Mouse (Mus musculus) MEL (cell line): ENCODE measurements around the gene Nfkbil1. TPM values are rescaled to one million over a fixed set of nuclear protein-coding genes. Genes with fewer than 3 reads are reported as not detected.
A peak's percentile ranks its signal among the peaks of the same experiment; 100 is the strongest.

ENCODE experiments used
- DNase-seq: peaks from one replicate; pipeline ENCODE4 v3.0.0; 2011; ENCODE audit warnings: low read depth, low spot score
- H3K27ac ChIP-seq: 2 replicates; pipeline ENCODE4 v1.5.1; 2012; ENCODE audit warnings: low read depth, mild to moderate bottlenecking, control low read depth, low read length, moderate library complexity; ENCODE audit not compliant: control insufficient read depth
- H3K27me3 ChIP-seq, 2 experiments: fragments of 150-350 bp in 1 of 2; sonication (generic) in 1 of 2; 2 replicates each; pipeline ENCODE4 v1.6.1; 2012; ENCODE audit warnings: low read length in 2 of 2, mild to moderate bottlenecking in 2 of 2, improper control_type of control experiment in 1 of 2, moderate library complexity in 1 of 2; ENCODE audit not compliant: insufficient read depth in 2 of 2, control insufficient read depth in 1 of 2
- H3K36me3 ChIP-seq, 2 experiments: 2 replicates each; pipeline ENCODE4 v1.6.1; 2012 to 2014; ENCODE audit warnings: low read length in 2 of 2, improper control_type of control experiment in 1 of 2, inconsistent platforms in 1 of 2, mild to moderate bottlenecking in 1 of 2; ENCODE audit not compliant: insufficient read depth in 2 of 2, control insufficient read depth in 1 of 2
- H3K4me1 ChIP-seq, 2 experiments: fragments of 150-350 bp in 1 of 2; sonication (generic) in 1 of 2; 2 replicates each; pipeline ENCODE4 v1.6.1; 2012; ENCODE audit warnings: low read length in 2 of 2, improper control_type of control experiment in 1 of 2, mild to moderate bottlenecking in 1 of 2; ENCODE audit not compliant: insufficient read depth in 2 of 2, control insufficient read depth in 1 of 2
- H3K4me3 ChIP-seq, 2 experiments: fragments of 150-350 bp in 1 of 2; sonication (generic) in 1 of 2; 2 replicates each; pipeline ENCODE4 v1.5.1; 2012; ENCODE audit warnings: low read depth in 2 of 2, low read length in 2 of 2, mild to moderate bottlenecking in 2 of 2, moderate library complexity in 2 of 2, control low read depth in 1 of 2, improper control_type of control experiment in 1 of 2; ENCODE audit not compliant: control insufficient read depth in 1 of 2, insufficient read depth in 1 of 2
- H3K79me2 ChIP-seq: 2 replicates; pipeline ENCODE4 v1.6.1; 2012; ENCODE audit warnings: mild to moderate bottlenecking, low read length, moderate library complexity; ENCODE audit not compliant: control insufficient read depth, poor library complexity, insufficient read depth
- H3K9ac ChIP-seq: 2 replicates; pipeline ENCODE4 v1.6.1; 2012; ENCODE audit warnings: low read depth, mild to moderate bottlenecking, control low read depth, low read length, moderate library complexity; ENCODE audit not compliant: control insufficient read depth, poor library complexity, severe bottlenecking
- H3K9me3 ChIP-seq: fragments of 150-350 bp; sonication (generic); replicated peaks from 2 replicates; pipeline ENCODE4 v1.6.1; 2012; ENCODE audit warnings: mild to moderate bottlenecking, low read length, improper control_type of control experiment, moderate library complexity; ENCODE audit not compliant: insufficient read depth
- BHLHE40 ChIP-seq: IDR thresholded peaks from 2 replicates; pipeline ENCODE4 v1.6.1; 2012; ENCODE audit warnings: low read depth, mild to moderate bottlenecking, inconsistent platforms, low read length, improper control_type of control experiment, borderline replicate concordance
- CTCF ChIP-seq, 3 experiments: IDR thresholded peaks in 2 of 3; conservative IDR thresholded peaks in 1 of 3; 2 replicates each; pipeline ENCODE4 v1.5.1; 2011 to 2012; ENCODE audit warnings: low read length in 3 of 3, low read depth in 2 of 3, mild to moderate bottlenecking in 2 of 3, improper control_type of control experiment in 1 of 3, inconsistent platforms in 1 of 3, mixed read lengths in 1 of 3, moderate library complexity in 1 of 3; ENCODE audit not compliant: control insufficient read depth in 1 of 3, insufficient read depth in 1 of 3, poor library complexity in 1 of 3, severe bottlenecking in 1 of 3
- E2F4 ChIP-seq: IDR thresholded peaks from 2 replicates; pipeline ENCODE4 v1.6.1; 2011; ENCODE audit warnings: low read depth, low read length, improper control_type of control experiment, borderline replicate concordance
- ELF1 ChIP-seq: IDR thresholded peaks from 2 replicates; pipeline ENCODE4 v1.6.1; 2014; ENCODE audit warnings: low read depth, mild to moderate bottlenecking, inconsistent platforms, low read length, improper control_type of control experiment, moderate library complexity
- ETS1 ChIP-seq: IDR thresholded peaks from 2 replicates; pipeline ENCODE4 v1.6.1; 2012; ENCODE audit warnings: low read depth, mild to moderate bottlenecking, inconsistent platforms, low read length, improper control_type of control experiment, moderate library complexity
- GABPA ChIP-seq: IDR thresholded peaks from 2 replicates; pipeline ENCODE4 v1.6.1; 2012; ENCODE audit warnings: low read depth, mild to moderate bottlenecking, inconsistent platforms, low read length, improper control_type of control experiment, moderate library complexity
- JUND ChIP-seq: IDR thresholded peaks from 2 replicates; pipeline ENCODE4 v1.6.1; 2011; ENCODE audit warnings: low read depth, mild to moderate bottlenecking, improper control_type of control experiment, low read length
- MAFK ChIP-seq: IDR thresholded peaks from 2 replicates; pipeline ENCODE4 v1.6.1; 2011; ENCODE audit warnings: low read depth, mild to moderate bottlenecking, low read length, improper control_type of control experiment, borderline replicate concordance
- MAX ChIP-seq: IDR thresholded peaks from 2 replicates; pipeline ENCODE4 v1.6.1; 2011; ENCODE audit warnings: low read length, improper control_type of control experiment
- MAZ ChIP-seq: IDR thresholded peaks from 2 replicates; pipeline ENCODE4 v1.6.1; 2012; ENCODE audit warnings: low read depth, mild to moderate bottlenecking, inconsistent platforms, low read length, improper control_type of control experiment
- MEF2A ChIP-seq: IDR thresholded peaks from 2 replicates; pipeline ENCODE4 v1.6.1; 2014; ENCODE audit warnings: low read depth, mild to moderate bottlenecking, inconsistent platforms, low read length, improper control_type of control experiment; ENCODE audit not compliant: poor library complexity, insufficient replicate concordance, severe bottlenecking; ENCODE audit errors: extremely low read depth
- NELFE ChIP-seq: IDR thresholded peaks from 2 replicates; pipeline ENCODE4 v1.6.1; 2011; ENCODE audit warnings: low read depth, low read length, improper control_type of control experiment
- NRF1 ChIP-seq: IDR thresholded peaks from 2 replicates; pipeline ENCODE4 v1.6.1; 2014; ENCODE audit warnings: low read depth, mild to moderate bottlenecking, inconsistent platforms, low read length, improper control_type of control experiment, moderate library complexity; ENCODE audit not compliant: poor library complexity, insufficient read depth, severe bottlenecking
- POLR2AphosphoS2 ChIP-seq: IDR thresholded peaks from 2 replicates; pipeline ENCODE4 v1.6.1; 2011; ENCODE audit warnings: low read length, improper control_type of control experiment
- POLR2AphosphoS5 ChIP-seq: IDR thresholded peaks from 2 replicates; pipeline ENCODE4 v1.6.1; 2012; ENCODE audit warnings: low read depth, borderline replicate concordance, mild to moderate bottlenecking, inconsistent platforms, low read length, moderate library complexity, mixed read lengths
- RAD21 ChIP-seq: IDR thresholded peaks from 2 replicates; pipeline ENCODE4 v1.6.1; 2011; ENCODE audit warnings: mild to moderate bottlenecking, low read depth, low read length, improper control_type of control experiment
- RCOR1 ChIP-seq: IDR thresholded peaks from 2 replicates; pipeline ENCODE4 v1.6.1; 2012; ENCODE audit warnings: low read depth, mild to moderate bottlenecking, inconsistent platforms, low read length, improper control_type of control experiment
- SIN3A ChIP-seq: IDR thresholded peaks from 2 replicates; pipeline ENCODE4 v1.6.1; 2012; ENCODE audit warnings: low read length, improper control_type of control experiment, inconsistent platforms
- SMC3 ChIP-seq: IDR thresholded peaks from 2 replicates; pipeline ENCODE4 v1.6.1; 2011; ENCODE audit warnings: low read depth, low read length, improper control_type of control experiment
- TAL1 ChIP-seq: IDR thresholded peaks from 2 replicates; pipeline ENCODE4 v1.6.1; 2012; ENCODE audit warnings: mild to moderate bottlenecking, inconsistent platforms, low read length, moderate library complexity, mixed read lengths
- USF1 ChIP-seq: IDR thresholded peaks from 2 replicates; pipeline ENCODE4 v1.6.1; 2014; ENCODE audit warnings: low read depth, mild to moderate bottlenecking, inconsistent platforms, low read length, improper control_type of control experiment, moderate library complexity
- ZC3H11A ChIP-seq: IDR thresholded peaks from 2 replicates; pipeline ENCODE4 v1.6.1; 2012; ENCODE audit warnings: low read depth, mild to moderate bottlenecking, inconsistent platforms, low read length, improper control_type of control experiment
- ZKSCAN1 ChIP-seq: IDR thresholded peaks from 2 replicates; pipeline ENCODE4 v1.6.1; 2012; ENCODE audit warnings: low read depth, mild to moderate bottlenecking, inconsistent platforms, low read length, improper control_type of control experiment, moderate library complexity
- ZMIZ1 ChIP-seq: IDR thresholded peaks from 2 replicates; pipeline ENCODE4 v1.6.1; 2012; ENCODE audit warnings: low read depth, mild to moderate bottlenecking, inconsistent platforms, low read length, improper control_type of control experiment, moderate library complexity
- polyA plus RNA-seq, 2 experiments: library from polyadenylated mRNA; stranded (reverse) in 1 of 2; unstranded in 1 of 2; fragments of >175 nt in 1 of 2; fragments of >200 nt in 1 of 2; gene quantifications; 2 replicates each; pipeline versions ENCODE4 v1.2.1 to v1.2.4; 2012; ENCODE audit warnings: low replicate concordance in 2 of 2, low read depth in 1 of 2; ENCODE audit not compliant: insufficient read length in 2 of 2, insufficient read depth in 1 of 2, missing spikeins in 1 of 2
- total RNA-seq: library from RNA; depleted of rRNA; stranded (reverse); fragments of 300-350 nt; gene quantifications from 2 replicates; pipeline ENCODE4 v1.2.3, GENCODE M21; 2012

The Nfkbil1 gene
- total and polyA plus RNA-seq, 3 experiments, result 10.3 to 26.0 TPM; not detected in 1

GRCm38 (mm10) chr17:35178528-35178927 lies 57.1 kb downstream of the Nfkbil1 start:
- Histone ChIP-seq H3K9ac (no peak overlapping the region), H3K4me3 (no peak overlapping the region), H3K36me3 (peaks cover 0 to 12% of the 10 kb centered on the region in 2 experiments; a peak in 2 of 4 replicates), H3K79me2 (no peaks in the 10 kb centered on the region), H3K4me1 (peaks cover 7 to 9% of the 10 kb centered on the region in 2 experiments), H3K9me3 (no peaks in the 10 kb centered on the region), H3K27me3 (no peaks in the 10 kb centered on the region), H3K27ac (no peak overlapping the region)
- TF ChIP-seq CTCF (IDR thresholded peaks at IDR 0.05 in 2 of 3, conservative IDR thresholded peaks at IDR 0.05 in 1 of 3; ENCODE audit: control insufficient read depth in 1 of 3, insufficient read depth in 1 of 3, low read depth in 2 of 3, low read length in 3 of 3, poor library complexity in 1 of 3, severe bottlenecking in 1 of 3) (peak; percentile 91 to 98 (median 97)), RAD21 (peak; percentile 98), NELFE (no peak), SIN3A (peak; percentile 53), SMC3 (peak; percentile 98), ZC3H11A (peak; percentile 96)
- peak; percentile 82 for DNase-seq

- Histone ChIP-seq H3K79me2 (no peaks in the 10 kb centered on the region), H3K27ac (peak within 1 kb of the TSS; percentile 39), H3K9me3 (no peaks in the 10 kb centered on the region), H3K36me3 (peaks cover 0 to 15% of the 10 kb centered on the region in 2 experiments; a peak in 2 of 4 replicates), H3K4me3 (no peak within 1 kb of the TSS), H3K9ac (no peak within 1 kb of the TSS), H3K27me3 (no peaks in the 10 kb centered on the region), H3K4me1 (peaks cover 12 to 22% of the 10 kb centered on the region in 2 experiments)
- TF ChIP-seq MAX (no peak), MAFK (no peak), E2F4 (no peak), TAL1 (no peak), USF1 (no peak), RCOR1 (no peak), NRF1 (no peak), GABPA (no peak), MAZ (no peak), POLR2AphosphoS5 (no peak), ETS1 (no peak), ELF1 (no peak), SMC3 (no peak), ZC3H11A (no peak), BHLHE40 (no peak), MEF2A (no peak), ZMIZ1 (no peak), ZKSCAN1 (no peak), JUND (no peak), POLR2AphosphoS2 (no peak)
- no peak for DNase-seq
Measured at GRCm38 (mm10) chr17:35175968-35176367, 59.6 kb downstream of the Nfkbil1 start, which contains the start of gene Aif1. Gene Aif1, minus strand, starts transcription at chr17:35176068.
